Mouse (Mus musculus) gastrocnemius, adult 2 months (tissue): Measurements from ENCODE around the gene Smoc1. TPM values are rescaled to one million over a fixed set of nuclear protein-coding genes. Genes with fewer than 3 reads are reported as not detected.

Source experiments
- DNase-seq: peaks from one replicate; pipeline ENCODE4 v3.0.0; 2022
- H3K27ac ChIP-seq: fragments of 200-600 bp; 2 replicates; pipeline ENCODE4 v1.8.1; 2022; ENCODE audit warnings: mild to moderate bottlenecking
- H3K4me3 ChIP-seq: fragments of 200-600 bp; 2 replicates; pipeline ENCODE4 v1.8.1; 2022; ENCODE audit warnings: mild to moderate bottlenecking, moderate library complexity
- CTCF ChIP-seq: fragments of 200-600 bp; IDR thresholded peaks from 2 replicates; pipeline ENCODE4 v1.8.1; 2022; ENCODE audit warnings: antibody characterized with exemption, mild to moderate bottlenecking, moderate library complexity
- intact Hi-C: fragments of 180-260 bp; cut with DNase I; formaldehyde crosslinking; loops from one replicate; pipeline ENCODE4 v1.15.1; 2025
- total RNA-seq, 2 experiments: library from RNA; stranded (reverse); gene quantifications; 2 replicates each; pipeline ENCODE4 v1.2.3; 2021

Gene Smoc1
- total RNA-seq, 2 experiments from 2014 or later = 0.61 to 0.98 TPM

GRCm38 (mm10) chr12:81156841-81157240 lies 130.2 kb downstream of the Smoc1 start:
- DNase-seq = no peak
- no peak for TF ChIP-seq CTCF
- intact Hi-C loops = no loop called here
- H3K4me3 ChIP-seq = no peak overlapping the region
- no peak overlapping the region for H3K27ac ChIP-seq

GRCm38 (mm10) chr12:81159947-81160346 lies 133.3 kb downstream of the Smoc1 start:
- no peak overlapping the region for H3K4me3 ChIP-seq
- no peak overlapping the region for H3K27ac ChIP-seq
- no peak for DNase-seq

GRCm38 (mm10) chr12:81160425-81160824 lies 133.8 kb downstream of the Smoc1 start:
- H3K4me3 ChIP-seq = no peak overlapping the region

More at GRCm38 (mm10) chr12:81159947-81160346, 133.3 kb downstream of the Smoc1 start:
- intact Hi-C loops = no loop called here
- no peak for TF ChIP-seq CTCF

DNA sequence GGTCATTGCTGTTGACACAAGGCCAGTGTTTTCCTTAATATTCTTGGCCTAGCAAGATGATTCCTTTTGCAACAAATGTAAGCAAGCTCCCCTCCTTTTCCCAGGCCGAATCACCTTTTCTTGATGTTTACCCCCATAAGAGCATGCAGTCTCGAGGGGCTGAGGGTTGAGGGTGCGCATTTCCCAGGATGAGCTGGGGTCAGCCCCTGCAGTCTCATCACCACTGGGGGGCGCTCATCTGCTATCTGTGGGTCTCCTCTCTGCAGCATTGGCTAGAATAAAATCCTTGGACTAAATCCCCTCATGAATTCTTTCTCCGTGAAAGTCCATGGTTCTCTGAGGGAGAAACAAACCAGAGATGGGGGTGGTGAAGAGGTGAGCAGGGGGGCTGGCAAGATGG lies 134.2 kb downstream of the Smoc1 start:
- peak; percentile 61 for TF ChIP-seq CTCF
- Histone ChIP-seq H3K4me3 (no peak overlapping the region), H3K27ac (no peak overlapping the region)
- intact Hi-C loops = no loop called here
- peak; percentile 43 for DNase-seq

More at GRCm38 (mm10) chr12:81160425-81160824, 133.8 kb downstream of the Smoc1 start:
- intact Hi-C loops = no loop called here
- H3K27ac ChIP-seq = no peak overlapping the region
- no peak for DNase-seq
- no peak for TF ChIP-seq CTCF

DNA sequence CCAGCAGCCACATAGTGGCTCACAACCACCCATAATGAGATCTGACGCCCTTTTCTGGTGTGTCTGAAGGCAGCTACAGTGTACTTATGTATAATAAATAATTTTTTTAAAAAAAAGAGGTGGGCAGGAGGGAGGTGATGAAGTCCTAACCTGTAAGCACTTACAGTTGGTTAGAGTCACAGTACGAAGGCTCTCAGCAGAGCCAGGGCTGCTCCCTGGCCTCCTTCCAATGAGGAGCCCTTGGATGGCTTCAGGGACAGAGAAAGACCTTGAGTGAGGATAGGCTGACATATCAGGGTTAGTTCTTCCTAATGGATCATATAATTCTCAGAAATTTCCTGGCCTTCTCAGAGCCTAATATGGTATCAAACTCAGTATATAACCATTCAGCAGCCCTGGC lies 134.7 kb downstream of the Smoc1 start:
- intact Hi-C loops = no loop called here
- no peak for TF ChIP-seq CTCF
- Histone ChIP-seq H3K27ac (no peak overlapping the region), H3K4me3 (no peak overlapping the region)
- no peak for DNase-seq

GRCm38 (mm10) chr12:81163131-81163530 lies 136.5 kb downstream of the Smoc1 start:
- no peak for DNase-seq
- no peak for TF ChIP-seq CTCF
- Histone ChIP-seq H3K4me3 (no peak overlapping the region), H3K27ac (no peak overlapping the region)
- intact Hi-C loops = no loop called here

DNA sequence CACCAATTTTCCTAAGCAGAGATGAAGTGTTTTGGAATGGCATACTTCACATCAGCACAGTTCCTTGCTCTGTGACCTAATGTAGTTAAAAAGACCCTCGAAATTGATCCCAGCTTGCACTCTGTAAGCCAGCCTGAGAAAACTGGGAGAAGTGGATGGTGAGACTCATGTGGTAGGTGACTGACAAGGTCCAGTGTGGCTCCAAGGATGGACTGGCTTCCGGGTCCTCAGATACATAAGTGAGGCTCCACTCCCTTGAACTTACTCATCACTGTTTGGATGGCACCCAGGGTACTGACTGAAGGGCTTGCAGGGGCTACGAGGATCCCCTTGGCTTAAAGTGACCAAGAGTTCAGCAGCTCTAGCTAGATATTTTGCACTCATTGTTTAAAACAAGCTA lies 137.0 kb downstream of the Smoc1 start:
- no peak for TF ChIP-seq CTCF
- Histone ChIP-seq H3K4me3 (no peak overlapping the region), H3K27ac (no peak overlapping the region)
- intact Hi-C loops = no loop called here
- DNase-seq = no peak

DNA sequence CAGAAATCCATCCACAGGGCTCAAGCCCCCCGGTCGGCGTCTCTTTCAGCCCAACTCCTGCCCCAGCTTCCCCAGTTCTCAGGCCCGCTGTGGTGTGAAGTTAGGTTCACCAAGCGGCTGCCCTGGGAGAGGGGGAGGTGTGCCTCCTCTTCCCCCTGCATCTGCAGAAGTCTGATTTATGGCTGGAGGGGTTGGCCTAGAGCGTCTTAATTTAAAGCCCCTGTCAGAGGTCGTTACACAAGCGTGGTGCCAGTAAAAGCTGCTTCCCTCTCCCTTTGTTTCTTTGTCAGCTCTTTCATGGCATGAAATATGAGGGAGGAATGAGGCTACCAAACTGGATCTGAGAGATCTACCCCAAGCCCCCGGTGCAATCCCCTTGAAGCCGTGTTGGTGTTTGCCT lies 139.5 kb downstream of the Smoc1 start:
- no peak for DNase-seq
- no peak for TF ChIP-seq CTCF
- no peak overlapping the region for H3K27ac ChIP-seq
- intact Hi-C loops = no loop called here
- H3K4me3 ChIP-seq = no peak overlapping the region

DNA sequence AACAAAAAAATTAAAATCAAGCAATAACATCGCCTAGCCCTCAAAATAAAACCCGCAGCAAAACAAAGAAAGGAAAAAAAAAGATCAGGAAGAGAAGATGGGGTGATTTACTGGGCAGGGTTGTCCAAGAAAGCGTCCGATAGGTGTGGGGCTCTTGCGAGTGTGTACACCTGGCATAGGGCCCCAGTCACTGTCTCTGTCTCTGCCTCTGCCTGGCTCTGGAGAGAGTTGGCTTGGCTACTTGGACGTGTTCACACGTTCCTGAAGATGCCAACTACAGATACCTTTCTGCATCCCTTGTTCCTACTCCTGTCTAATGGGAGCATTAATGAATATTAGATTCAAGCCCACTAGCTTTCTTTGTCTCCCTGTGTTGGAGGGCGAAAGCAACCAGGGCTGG lies 140.0 kb downstream of the Smoc1 start:
- TF ChIP-seq CTCF = no peak
- DNase-seq = no peak
- H3K4me3 ChIP-seq = no peak overlapping the region

GRCm38 (mm10) chr12:81167142-81167541 lies 140.5 kb downstream of the Smoc1 start:
- intact Hi-C loops = no loop called here
- no peak for DNase-seq
- Histone ChIP-seq H3K4me3 (no peak overlapping the region), H3K27ac (no peak overlapping the region)
- no peak for TF ChIP-seq CTCF

More for the DNA sequence above, 140.0 kb downstream of the Smoc1 start:
- H3K27ac ChIP-seq = no peak overlapping the region
- intact Hi-C loops = no loop called here

GRCm38 (mm10) chr12:81168031-81168430 lies 141.4 kb downstream of the Smoc1 start:
- DNase-seq = no peak
- Histone ChIP-seq H3K27ac (no peak overlapping the region), H3K4me3 (no peak overlapping the region)
- intact Hi-C loops = no loop called here
- no peak for TF ChIP-seq CTCF

DNA sequence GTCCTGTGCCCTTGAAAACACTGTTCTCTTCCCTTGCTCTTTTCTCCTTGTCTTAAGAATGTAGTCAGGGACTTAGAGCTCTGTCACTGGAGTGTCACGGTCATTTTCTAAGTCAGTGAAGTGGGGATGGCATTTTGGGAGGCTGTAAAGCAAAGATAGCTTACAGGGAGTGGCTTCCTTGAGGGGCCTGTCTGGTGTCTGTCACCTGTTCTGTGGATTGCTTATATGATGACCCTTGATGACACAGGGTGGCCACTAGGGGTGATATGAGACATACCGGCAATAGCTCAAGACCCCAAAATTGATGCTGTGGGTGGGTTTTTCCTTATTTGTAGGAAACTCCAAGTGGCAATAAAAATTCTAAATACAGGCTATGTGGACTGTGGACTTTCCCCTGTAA lies 141.9 kb downstream of the Smoc1 start:
- DNase-seq = no peak
- TF ChIP-seq CTCF = no peak
- H3K27ac ChIP-seq = no peak overlapping the region
- no peak overlapping the region for H3K4me3 ChIP-seq
- intact Hi-C loops = no loop called here

GRCm38 (mm10) chr12:81170076-81170475 lies 143.5 kb downstream of the Smoc1 start:
- intact Hi-C loops = no loop called here
- no peak overlapping the region for H3K4me3 ChIP-seq
- no peak for DNase-seq
- TF ChIP-seq CTCF = peak; percentile 7; the same call in 1 of the 2 replicates
- H3K27ac ChIP-seq = no peak overlapping the region

DNA sequence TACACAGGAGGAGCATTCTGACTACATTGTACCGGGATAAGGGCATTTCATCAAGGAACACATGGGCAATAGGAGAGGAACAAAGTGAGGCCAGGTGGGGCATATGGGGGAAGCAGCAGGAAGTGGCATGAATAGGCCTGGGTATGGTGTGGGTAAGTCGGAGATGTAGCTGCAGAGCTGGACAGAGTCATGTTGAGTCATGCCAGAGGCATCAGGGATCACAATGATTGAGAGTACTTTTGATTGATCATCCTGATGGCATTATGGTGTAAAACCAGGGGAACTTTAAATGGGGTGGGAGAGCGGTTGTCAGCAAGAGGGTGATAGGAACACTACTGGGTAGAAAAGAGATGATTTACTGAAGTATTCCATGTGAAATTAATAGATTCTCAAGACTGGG lies 146.4 kb downstream of the Smoc1 start:
- intact Hi-C loops = no loop called here

GRCm38 (mm10) chr12:81173893-81174292 lies 147.3 kb downstream of the Smoc1 start:
- Histone ChIP-seq H3K4me3 (no peak overlapping the region), H3K27ac (no peak overlapping the region)
- intact Hi-C loops = no loop called here
- no peak for TF ChIP-seq CTCF
- DNase-seq = no peak

More for the DNA sequence above, 146.4 kb downstream of the Smoc1 start:
- Histone ChIP-seq H3K4me3 (no peak overlapping the region), H3K27ac (no peak overlapping the region)
- no peak for TF ChIP-seq CTCF
- no peak for DNase-seq
